Mouse (Mus musculus) CH12.LX (cell line): Measurements from ENCODE around the gene Ankrd2. TPM values are rescaled to one million over a fixed set of nuclear protein-coding genes. Genes with fewer than 3 reads are reported as not detected.

Experiments
- DNase-seq: peaks from one replicate; pipeline ENCODE4 v3.0.0-alpha.2; 2013; ENCODE audit errors: extremely low read depth
- H3K27ac ChIP-seq: 2 replicates; pipeline ENCODE4 v1.5.1; 2012; ENCODE audit warnings: low read depth, mild to moderate bottlenecking, control low read depth, moderate library complexity; ENCODE audit not compliant: insufficient read depth
- H3K27me3 ChIP-seq: replicated peaks from 2 replicates; pipeline ENCODE3; 2012; ENCODE audit warnings: inconsistent platforms
- H3K36me3 ChIP-seq, 2 experiments: replicated peaks in 1 of 2; 2 replicates each; pipeline versions ENCODE3 to v1.6.1; 2012; ENCODE audit warnings: inconsistent platforms in 1 of 2, low read length in 1 of 2, mild to moderate bottlenecking in 1 of 2, mixed read lengths in 1 of 2, moderate library complexity in 1 of 2; ENCODE audit not compliant: control insufficient read depth in 1 of 2, insufficient read depth in 1 of 2
- H3K4me1 ChIP-seq, 2 experiments: 2 replicates each; pipeline ENCODE4 v1.6.1; 2012; ENCODE audit warnings: inconsistent platforms in 1 of 2, moderate library complexity in 1 of 2; ENCODE audit not compliant: insufficient read depth in 2 of 2, control insufficient read depth in 1 of 2
- H3K4me2 ChIP-seq: 2 replicates; pipeline ENCODE4 v1.6.1; 2012; ENCODE audit warnings: low read depth, mild to moderate bottlenecking, control low read depth; ENCODE audit not compliant: poor library complexity, insufficient read depth, severe bottlenecking
- H3K4me3 ChIP-seq, 3 experiments: fragments of 150-350 bp in 1 of 3; sonication (generic) in 1 of 3; replicated peaks in 1 of 3; 2 replicates each; pipeline versions ENCODE3 to v1.5.1; 2011 to 2012; ENCODE audit warnings: low read depth in 2 of 3, low read length in 2 of 3, mild to moderate bottlenecking in 2 of 3, moderate library complexity in 2 of 3, control low read depth in 1 of 3, improper control_type of control experiment in 1 of 3, inconsistent platforms in 1 of 3, mixed read lengths in 1 of 3; ENCODE audit not compliant: poor library complexity in 1 of 3
- H3K79me2 ChIP-seq: replicated peaks from 2 replicates; pipeline ENCODE4 v1.6.1; 2012; ENCODE audit warnings: mild to moderate bottlenecking, moderate library complexity; ENCODE audit not compliant: control insufficient read depth, poor library complexity, insufficient read depth, severe bottlenecking; ENCODE audit errors: extremely low read depth
- H3K9ac ChIP-seq: 2 replicates; pipeline ENCODE4 v1.6.1; 2012; ENCODE audit warnings: low read depth, mild to moderate bottlenecking, control low read depth, moderate library complexity; ENCODE audit not compliant: insufficient read depth
- H3K9me3 ChIP-seq: replicated peaks from 2 replicates; pipeline ENCODE3; 2012; ENCODE audit warnings: low read length, inconsistent platforms, mixed read lengths
- CHD1 ChIP-seq: IDR thresholded peaks from 2 replicates; pipeline ENCODE4 v1.6.1; 2012; ENCODE audit warnings: low read depth, low read length, improper control_type of control experiment, inconsistent platforms
- CHD2 ChIP-seq: IDR thresholded peaks from 2 replicates; pipeline ENCODE4 v1.6.1; 2011; ENCODE audit warnings: low read length, improper control_type of control experiment
- CTCF ChIP-seq, 2 experiments: IDR thresholded peaks in 1 of 2; conservative IDR thresholded peaks in 1 of 2; 2 replicates each; pipeline ENCODE4 v1.5.1; 2011 to 2012; ENCODE audit warnings: low read depth in 2 of 2, low read length in 2 of 2, improper control_type of control experiment in 1 of 2, inconsistent platforms in 1 of 2, mild to moderate bottlenecking in 1 of 2, moderate library complexity in 1 of 2
- E2F4 ChIP-seq: IDR thresholded peaks from 2 replicates; pipeline ENCODE4 v1.6.1; 2011; ENCODE audit warnings: low read depth, low read length, improper control_type of control experiment; ENCODE audit not compliant: insufficient replicate concordance
- ELF1 ChIP-seq: IDR thresholded peaks from 2 replicates; pipeline ENCODE4 v1.6.1; 2014; ENCODE audit warnings: low read depth, mild to moderate bottlenecking, inconsistent platforms, low read length, improper control_type of control experiment
- IRF4 ChIP-seq: IDR thresholded peaks from 2 replicates; pipeline ENCODE4 v1.6.1; 2014; ENCODE audit warnings: low read depth, mild to moderate bottlenecking, inconsistent platforms, low read length, improper control_type of control experiment
- JUN ChIP-seq: IDR thresholded peaks from 2 replicates; pipeline ENCODE4 v1.6.1; 2011; ENCODE audit warnings: low read depth, mild to moderate bottlenecking, low read length, improper control_type of control experiment, moderate library complexity; ENCODE audit not compliant: insufficient read depth
- JUND ChIP-seq: conservative IDR thresholded peaks from 2 replicates; pipeline ENCODE4 v1.6.1; 2011; ENCODE audit warnings: low read depth, low read length, improper control_type of control experiment
- KAT2A ChIP-seq: IDR thresholded peaks from 2 replicates; pipeline ENCODE4 v1.6.1; 2012; ENCODE audit warnings: low read length, improper control_type of control experiment, inconsistent platforms; ENCODE audit not compliant: insufficient replicate concordance
- MAZ ChIP-seq: IDR thresholded peaks from 2 replicates; pipeline ENCODE4 v1.6.1; 2012; ENCODE audit warnings: low read depth, mild to moderate bottlenecking, inconsistent platforms, low read length, improper control_type of control experiment, moderate library complexity
- MXI1 ChIP-seq: IDR thresholded peaks from 2 replicates; pipeline ENCODE4 v1.6.1; 2011; ENCODE audit warnings: mild to moderate bottlenecking, low read depth, low read length, improper control_type of control experiment
- MYC ChIP-seq: IDR thresholded peaks from 2 replicates; pipeline ENCODE4 v1.6.1; 2011; ENCODE audit warnings: low read depth, mild to moderate bottlenecking, improper control_type of control experiment, low read length
- NELFE ChIP-seq: IDR thresholded peaks from 2 replicates; pipeline ENCODE4 v1.6.1; 2011; ENCODE audit warnings: low read depth, low read length, improper control_type of control experiment
- PAX5 ChIP-seq: IDR thresholded peaks from 2 replicates; pipeline ENCODE4 v1.6.1; 2012; ENCODE audit warnings: low read length, inconsistent platforms, mixed read lengths
- POLR2AphosphoS2 ChIP-seq: IDR thresholded peaks from 2 replicates; pipeline ENCODE4 v1.6.1; 2011; ENCODE audit warnings: low read depth, low read length, improper control_type of control experiment
- SIN3A ChIP-seq: IDR thresholded peaks from 2 replicates; pipeline ENCODE4 v1.6.1; 2012; ENCODE audit warnings: low read length, improper control_type of control experiment, inconsistent platforms
- TCF12 ChIP-seq: IDR thresholded peaks from 2 replicates; pipeline ENCODE4 v1.6.1; 2014; ENCODE audit warnings: low read depth, mild to moderate bottlenecking, inconsistent platforms, low read length, improper control_type of control experiment
- UBTF ChIP-seq: IDR thresholded peaks from 2 replicates; pipeline ENCODE4 v1.6.1; 2012; ENCODE audit warnings: low read depth, mild to moderate bottlenecking, inconsistent platforms, low read length, improper control_type of control experiment, moderate library complexity
- USF1 ChIP-seq: IDR thresholded peaks from 2 replicates; pipeline ENCODE4 v1.6.1; 2014; ENCODE audit warnings: low read depth, mild to moderate bottlenecking, inconsistent platforms, low read length, improper control_type of control experiment
- ZC3H11A ChIP-seq: IDR thresholded peaks from 2 replicates; pipeline ENCODE4 v1.6.1; 2012; ENCODE audit warnings: low read depth, mild to moderate bottlenecking, inconsistent platforms, low read length, improper control_type of control experiment
- dilution Hi-C: fragments of 300-500 bp; cut with MboI; formaldehyde crosslinking; loops from 2 replicates; pipeline ENCODE4 v1.14.3; 2020; ENCODE audit warnings: low sequenced_read_pairs; ENCODE audit not compliant: extremely low pct_unique_long_range_greater_than_20kb, extremely low pct_ligation_motif_present
- in situ Hi-C: fragments of 300-500 bp; cut with MboI; formaldehyde crosslinking; loops from 3 replicates; pipeline ENCODE4 v1.14.3; 2019; ENCODE audit warnings: low sequenced_read_pairs, low pct_ligation_motif_present, low pct_unique_long_range_greater_than_20kb, mixed read lengths
- polyA plus RNA-seq: library from polyadenylated mRNA; unstranded; fragments of >175 nt; gene quantifications from 2 replicates; pipeline ENCODE4 v1.2.1, GENCODE M21; 2012; ENCODE audit warnings: low read depth; ENCODE audit not compliant: insufficient read length
- total RNA-seq, 2 experiments: library from RNA; depleted of rRNA; stranded (reverse); fragments of 300-350 nt in 1 of 2; fragments of >200 nt in 1 of 2; gene quantifications; 2 replicates each; pipeline ENCODE4 v1.2.3; 2012 to 2014

The Ankrd2 gene
- total and polyA plus RNA-seq, 3 experiments = not detected

DNA sequence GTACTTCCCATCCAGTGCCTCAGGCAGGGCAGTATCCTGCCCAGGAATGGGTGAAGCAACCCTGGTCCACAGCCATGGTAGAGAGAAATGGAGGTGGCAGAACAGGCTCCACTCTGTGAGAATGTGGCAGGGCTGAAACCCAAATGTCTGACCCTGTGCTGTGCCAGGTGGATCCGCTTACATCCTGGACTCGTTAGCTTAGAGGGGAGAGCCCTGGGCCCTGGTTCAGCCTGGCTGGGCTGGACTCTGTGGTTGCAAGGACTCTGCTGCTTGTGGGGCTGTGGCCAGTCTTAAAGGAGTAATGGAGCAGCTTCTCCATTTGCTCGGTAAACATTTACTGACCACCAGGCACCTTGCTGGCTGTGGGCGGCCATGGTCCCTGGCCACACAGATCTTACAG is 48.6 kb upstream of the Ankrd2 start:
- H3K27me3 ChIP-seq = peaks cover 19% of the 10 kb centered on the region
- no peak overlapping the region for H3K4me3 ChIP-seq
- dilution Hi-C loops (no loop called here), in situ Hi-C loops (loop anchor here (5.0 kb wide), 2 partner anchors 40 to 55 kb away; partner anchors contain the start of genes Exosc1 and Zdhhc16)
- no peak overlapping the region for H3K27ac ChIP-seq
- no peaks in the 10 kb centered on the region for H3K79me2 ChIP-seq
- H3K9ac ChIP-seq = no peak overlapping the region
- H3K4me2 ChIP-seq = no peak overlapping the region
- peaks cover 0 to 8% of the 10 kb centered on the region in 2 experiments; a peak in 2 of 4 replicates for H3K4me1 ChIP-seq
- H3K9me3 ChIP-seq = no peaks in the 10 kb centered on the region
- no peaks in the 10 kb centered on the region for H3K36me3 ChIP-seq
- no peak for TF ChIP-seq PAX5
- TF ChIP-seq IRF4 = no peak
- no peak for DNase-seq

DNA sequence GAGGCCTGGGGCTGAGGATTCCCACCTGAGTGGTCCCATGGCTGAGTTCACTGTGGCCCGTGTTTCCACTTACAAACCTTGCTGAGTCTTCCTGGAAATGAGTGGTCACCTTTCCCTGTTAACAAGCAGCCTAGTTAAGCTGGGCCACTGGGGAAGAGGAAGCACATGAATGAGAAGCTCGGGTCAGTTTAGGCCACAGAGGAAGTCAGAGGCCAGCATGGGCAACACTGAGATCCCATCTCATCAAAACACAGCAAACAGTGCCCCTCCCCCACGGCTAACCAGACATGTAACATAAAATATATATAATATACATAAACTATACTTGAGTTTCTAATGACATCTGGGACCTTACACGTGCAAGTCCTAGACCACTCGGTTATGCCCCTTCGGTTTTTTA is 46.0 kb upstream of the Ankrd2 start:
- dilution Hi-C loops = no loop called here

DNA sequence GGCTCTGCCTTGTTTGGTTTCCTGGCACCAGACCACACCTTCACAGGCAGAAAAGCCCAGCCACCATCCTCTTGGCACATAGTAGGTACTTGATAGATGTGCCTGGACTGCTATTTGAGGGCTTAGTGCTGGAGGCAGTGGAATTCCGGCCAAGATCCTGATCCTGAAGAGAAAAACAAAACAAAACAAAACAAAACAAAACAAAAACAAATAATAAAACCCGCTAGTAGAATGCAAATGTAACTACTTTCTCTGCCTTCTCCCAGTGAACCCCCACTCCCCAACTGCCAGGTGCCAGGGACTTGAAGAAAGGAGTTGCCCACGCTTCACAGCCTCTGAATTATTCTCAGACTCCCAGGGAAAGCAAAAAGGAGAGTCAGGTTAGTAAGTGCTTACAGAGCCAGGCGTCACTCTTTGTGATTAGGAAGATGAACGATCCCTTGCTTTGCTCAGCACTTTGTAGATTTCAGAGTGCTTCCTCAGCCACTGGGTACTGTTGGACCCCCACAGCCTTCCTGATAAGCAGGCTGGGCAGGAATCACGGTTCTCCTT is 43.8 kb upstream of the Ankrd2 start:
- DNase-seq = no peak
- in situ Hi-C loops = no loop called here
- H3K4me3 ChIP-seq = no peak overlapping the region
- H3K9me3 ChIP-seq = no peaks in the 10 kb centered on the region
- H3K27ac ChIP-seq = no peak overlapping the region
- no peak overlapping the region for H3K4me2 ChIP-seq
- no peak overlapping the region for H3K9ac ChIP-seq
- TF ChIP-seq ELF1 (no peak), POLR2AphosphoS2 (no peak), KAT2A (no peak), TCF12 (no peak), ZC3H11A (no peak), JUN (no peak), JUND (no peak), E2F4 (no peak), MYC (no peak), NELFE (no peak), PAX5 (no peak), MXI1 (no peak)
- H3K36me3 ChIP-seq = no peaks in the 10 kb centered on the region
- no peaks in the 10 kb centered on the region for H3K79me2 ChIP-seq
- H3K27me3 ChIP-seq = no peaks in the 10 kb centered on the region
- H3K4me1 ChIP-seq = peaks cover 0 to 6% of the 10 kb centered on the region in 2 experiments; a peak in 1 of 4 replicates
- dilution Hi-C loops = no loop called here

More for the DNA sequence above, 46.0 kb upstream of the Ankrd2 start:
- Histone ChIP-seq H3K4me2 (no peak overlapping the region), H3K36me3 (no peaks in the 10 kb centered on the region), H3K27me3 (no peaks in the 10 kb centered on the region), H3K27ac (no peak overlapping the region), H3K9ac (no peak overlapping the region), H3K4me1 (peaks cover 0 to under 1% of the 10 kb centered on the region in 2 experiments; a peak in 1 of 4 replicates), H3K79me2 (no peaks in the 10 kb centered on the region), H3K9me3 (no peaks in the 10 kb centered on the region), H3K4me3 (no peak overlapping the region)
- in situ Hi-C loops = loop anchor here (5.0 kb wide), 2 partner anchors 37 to 58 kb away; partner anchors contain the start of genes Exosc1 and Zdhhc16
- TF ChIP-seq NELFE (no peak), CHD2 (no peak), JUND (no peak), USF1 (no peak), JUN (no peak), MYC (no peak), SIN3A (no peak), UBTF (no peak), CTCF (conservative IDR thresholded peaks at IDR 0.05 in 1 of 2, IDR thresholded peaks at IDR 0.05 in 1 of 2; ENCODE audit: low read depth in 2 of 2, low read length in 2 of 2) (no peak), CHD1 (no peak), MAZ (no peak)
- DNase-seq = no peak
